In the genomic region with DNA sequence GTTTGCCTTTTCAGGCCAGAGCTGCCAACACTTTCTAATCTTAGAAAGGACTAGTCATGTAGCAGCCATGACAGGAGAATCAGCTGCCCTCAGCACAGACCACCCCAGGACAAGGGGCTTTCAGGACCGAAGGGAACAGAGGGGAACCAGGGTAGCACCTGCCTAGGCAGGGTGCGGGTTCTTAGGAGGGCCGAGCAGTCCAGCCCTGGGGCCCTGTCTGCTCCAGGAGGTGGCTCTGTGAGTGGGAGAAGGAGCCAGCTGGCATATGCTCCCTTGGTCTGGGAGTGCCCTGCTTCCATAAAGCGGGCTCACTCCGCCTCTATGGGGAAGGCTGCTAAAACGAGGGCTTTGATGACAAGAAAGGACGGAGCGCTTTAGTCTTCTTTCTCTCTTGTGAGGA, we compare ENCODE assay signal across 8 mouse cellular contexts. TPM values are rescaled to one million over a fixed set of nuclear protein-coding genes. Genes with fewer than 3 reads are reported as not detected.
A peak's percentile ranks its signal among the peaks of the same experiment; 100 is the strongest.
DNase-seq lines count a peak whose midpoint lies in the region; ATAC-seq lines count a peak whose summit lies in the region.

No protein-coding gene starts in this region.

- H3K4me3 ChIP-seq in heart, embryonic 11.5 days (ENCODE audit: low read depth, low read length): no peak overlapping the region
- no peak overlapping the region for H3K4me3 ChIP-seq in neural tube, embryonic 13.5 days
- H3K4me3 ChIP-seq in kidney, embryonic 15.5 days (replicated peaks): no peak overlapping the region

- no peaks in the 10 kb centered on the region for H3K27me3 ChIP-seq in heart, embryonic 11.5 days (ENCODE audit: control insufficient read depth, insufficient read depth, low read length)
- no peaks in the 10 kb centered on the region for H3K27me3 ChIP-seq in neural tube, embryonic 13.5 days
- H3K27me3 ChIP-seq in kidney, embryonic 15.5 days: no peaks in the 10 kb centered on the region

- H3K9me3 ChIP-seq in heart, embryonic 11.5 days (replicated peaks; ENCODE audit: control insufficient read depth, low read length): no peaks in the 10 kb centered on the region
- H3K9me3 ChIP-seq in neural tube, embryonic 13.5 days: no peaks in the 10 kb centered on the region
- no peaks in the 10 kb centered on the region for H3K9me3 ChIP-seq in kidney, embryonic 15.5 days (replicated peaks)

- peak; percentile 70 for ATAC-seq in frontal cortex, adult (ENCODE audit: low TSS enrichment)
- ATAC-seq in heart, embryonic 11.5 days (replicated peaks; ENCODE audit: insufficient number of reproducible peaks, low FRiP score, low TSS enrichment): no peak
- no peak for ATAC-seq in neural tube, embryonic 13.5 days (ENCODE audit: low read depth)
- no peak for ATAC-seq in activated CD4-positive, CD25-positive, alpha-beta regulatory T cell, adult 4 months
- ATAC-seq in kidney, embryonic 15.5 days (replicated peaks; ENCODE audit: low FRiP score): no peak

- DNase-seq in frontal cortex, postnatal 25 days (ENCODE audit: low spot score in 2 of 2): no peak
- peak; percentile 14 for DNase-seq in retina, postnatal 1 day
- DNase-seq in retina, embryonic 14.5 days (ENCODE audit: low spot score): no peak

- H3K4me2 ChIP-seq in heart, embryonic 11.5 days: no peak overlapping the region
- no peak overlapping the region for H3K4me2 ChIP-seq in neural tube, embryonic 13.5 days
- no peak overlapping the region for H3K4me2 ChIP-seq in kidney, embryonic 15.5 days

- WGBS in heart, embryonic 11.5 days (ENCODE audit: insufficient replicate concordance): 74% methylated on average over 8 of the region's 8 CpGs
- 60% methylated on average over 8 of the region's 8 CpGs for WGBS in neural tube, embryonic 13.5 days
- 68% methylated on average over 8 of the region's 8 CpGs for WGBS in kidney, embryonic 15.5 days

- H3K9ac ChIP-seq in heart, embryonic 11.5 days (ENCODE audit: low read depth, low read length): no peak overlapping the region
- H3K9ac ChIP-seq in neural tube, embryonic 13.5 days: peak overlapping the region; percentile 50; the same call in 1 of the 2 replicates
- no peak overlapping the region for H3K9ac ChIP-seq in kidney, embryonic 15.5 days

- H3K27ac ChIP-seq in heart, embryonic 11.5 days (ENCODE audit: low read depth, low read length): 0 out of 2 replicates have a peak overlapping the region, but pooled peaks have one; percentile 24
- peak overlapping the region; percentile 62 for H3K27ac ChIP-seq in neural tube, embryonic 13.5 days (replicated peaks)
- no peak overlapping the region for H3K27ac ChIP-seq in kidney, embryonic 15.5 days

- peaks cover 26% of the 10 kb centered on the region for H3K4me1 ChIP-seq in heart, embryonic 11.5 days (ENCODE audit: control insufficient read depth, insufficient read depth, low read length)
- H3K4me1 ChIP-seq in neural tube, embryonic 13.5 days (replicated peaks): peaks cover 21% of the 10 kb centered on the region
- H3K4me1 ChIP-seq in kidney, embryonic 15.5 days: peaks cover 41% of the 10 kb centered on the region

- no peaks in the 10 kb centered on the region for H3K36me3 ChIP-seq in heart, embryonic 11.5 days (ENCODE audit: control insufficient read depth, insufficient read depth, low read length)
- H3K36me3 ChIP-seq in neural tube, embryonic 13.5 days: peaks cover 45% of the 10 kb centered on the region
- peaks cover 18% of the 10 kb centered on the region; the same call in 1 of the 2 replicates for H3K36me3 ChIP-seq in kidney, embryonic 15.5 days

RNA-seq across cellular contexts. Expression of a gene that starts 10.9 kb away (rescaled TPM):
- 39.0 and 41.0 TPM in 2 replicates for polyA plus RNA-seq in heart, embryonic 11.5 days (2014; fragmentation: Nextera tagmentation; extraction: Ambion mirVana)
- 30.6 and 38.5 TPM in 2 replicates for polyA plus RNA-seq in neural tube, embryonic 13.5 days (2015; fragmentation: Nextera tagmentation; extraction: Ambion mirVana)
- 10 to 100 TPM; 23.6 to 35.9 TPM for polyA plus RNA-seq in activated CD4-positive, CD25-positive, alpha-beta regulatory T cell, adult 4 months (2017; shearing (Covaris generic))
- polyA plus RNA-seq in kidney, embryonic 15.5 days (2015; fragmentation: Nextera tagmentation; extraction: Ambion mirVana): 56.3 and 60.0 TPM in 2 replicates
